Mouse (Mus musculus): ENCODE results near the gene Dip2c.

DNA sequence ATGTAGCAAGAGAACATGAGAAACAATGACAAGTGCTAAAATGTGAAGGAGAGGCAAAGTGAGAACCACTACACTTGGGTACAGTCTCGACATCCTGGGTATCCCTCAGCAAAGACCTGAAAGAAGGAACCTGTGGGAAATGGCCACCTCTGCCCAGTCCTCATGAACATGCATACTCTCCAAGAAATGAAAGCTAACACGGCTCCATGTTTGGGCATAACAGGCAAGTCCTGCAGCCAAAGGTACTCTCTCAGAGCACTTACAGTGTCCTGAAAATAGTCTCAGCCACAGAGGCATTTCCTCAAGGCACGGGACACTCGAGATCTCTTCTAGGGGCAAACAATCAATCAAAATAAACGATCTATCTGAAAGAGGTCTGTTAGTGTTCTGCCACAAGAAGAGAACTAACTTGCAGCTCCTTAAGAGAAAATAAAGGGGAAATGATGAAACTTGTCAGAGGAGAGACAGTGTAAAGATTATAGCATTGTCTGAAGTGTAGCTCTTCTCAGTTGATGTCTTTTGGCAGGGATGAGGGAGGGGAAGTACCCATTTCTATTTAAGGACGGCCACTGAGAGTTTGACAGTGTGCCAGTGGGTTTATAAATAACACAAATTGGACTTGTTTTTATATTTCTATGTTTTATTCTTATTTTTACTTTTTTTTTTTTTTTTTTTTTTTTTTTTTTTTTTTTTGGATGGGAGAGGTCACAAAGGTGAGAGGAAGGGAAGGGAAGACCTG, 228.0 kb downstream of the Dip2c start:
- TF ChIP-seq POLR2A (IDR thresholded peaks at IDR 0.05; ENCODE audit: borderline replicate concordance, control insufficient read depth, low read depth, low read length), result no peak
- no peak for TF ChIP-seq CTCF (IDR thresholded peaks at IDR 0.05; ENCODE audit: control insufficient read depth, insufficient read depth, low read length)
